Mouse (Mus musculus) embryonic facial prominence, embryonic 14.5 days (tissue): ENCODE data around the gene Gm21970. TPM values are rescaled to one million over a fixed set of nuclear protein-coding genes. Genes with fewer than 3 reads are reported as not detected.

Experiments used
- ATAC-seq: fragments of 200-750 bp; cut with Nextera tagmentation; 2 replicates; pipeline ENCODE4 v1.8.0; 2017; ENCODE audit warnings: low read depth, moderate number of reproducible peaks, moderate TSS enrichment
- DNase-seq: peaks from one replicate; pipeline ENCODE4 v3.0.0-alpha.2; 2015; ENCODE audit warnings: low spot score
- H3K27ac ChIP-seq: fragments of 300-500 bp; sonication (generic); replicated peaks from 2 replicates; pipeline ENCODE4 v1.5.1; 2014; ENCODE audit warnings: low read depth, mild to moderate bottlenecking, low read length, moderate library complexity
- H3K27me3 ChIP-seq: fragments of 300-500 bp; sonication (generic); replicated peaks from 2 replicates; pipeline ENCODE4 v1.6.1; 2014; ENCODE audit warnings: low read length; ENCODE audit not compliant: control insufficient read depth, insufficient read depth
- H3K36me3 ChIP-seq: fragments of 300-500 bp; sonication (generic); 2 replicates; pipeline ENCODE4 v1.6.1; 2014; ENCODE audit warnings: low read length, mixed read lengths; ENCODE audit not compliant: control insufficient read depth, insufficient read depth
- H3K4me1 ChIP-seq: fragments of 300-500 bp; sonication (generic); 2 replicates; pipeline ENCODE4 v1.6.1; 2014; ENCODE audit warnings: antibody characterized with exemption, low read length; ENCODE audit not compliant: control insufficient read depth, insufficient read depth
- H3K4me2 ChIP-seq: fragments of 300-500 bp; sonication (generic); 2 replicates; pipeline ENCODE4 v1.6.1; 2014; ENCODE audit warnings: low read depth, mild to moderate bottlenecking, low read length, moderate library complexity, mixed read lengths
- H3K4me3 ChIP-seq: fragments of 300-500 bp; sonication (generic); 2 replicates; pipeline ENCODE4 v1.5.1; 2014; ENCODE audit warnings: low read depth, mild to moderate bottlenecking, low read length
- H3K9ac ChIP-seq: fragments of 300-500 bp; sonication (generic); 2 replicates; pipeline ENCODE4 v1.6.1; 2014; ENCODE audit warnings: low read depth, mild to moderate bottlenecking, low read length, moderate library complexity, mixed read lengths
- H3K9me3 ChIP-seq: fragments of 300-500 bp; sonication (generic); 2 replicates; pipeline ENCODE4 v1.6.1; 2016; ENCODE audit warnings: low read length; ENCODE audit not compliant: control insufficient read depth
- WGBS: fragments of 180-500 bp; shearing (Covaris S2); extraction: QIAGEN DNeasy Blood & Tissue Kit; methylation state at CpG from one replicate; pipeline ENCODE4 v1.1.7; 2014; 5-methylcytosine and 5-hydroxymethylcytosine counted together
- polyA plus RNA-seq: library from polyadenylated mRNA; unstranded; fragments of >200 nt; fragmentation: Nextera tagmentation; extraction: Ambion mirVana; gene quantifications from 2 replicates; pipeline ENCODE4 v1.2.1, GENCODE M21; 2014

The Gm21970 gene
- polyA plus RNA-seq, 1 experiment from 2014 or later, result not detected

GRCm38 (mm10) chr16:91353638-91354037 is 37.9 kb upstream of the Gm21970 start:
- 61% methylated on average over 5 of the region's 5 CpGs for WGBS
- Histone ChIP-seq H3K9me3 (no peaks in the 10 kb centered on the region), H3K27ac (no peak overlapping the region), H3K27me3 (peaks cover 19% of the 10 kb centered on the region), H3K36me3 (no peaks in the 10 kb centered on the region), H3K4me1 (no peaks in the 10 kb centered on the region), H3K9ac (no peak overlapping the region), H3K4me2 (no peak overlapping the region), H3K4me3 (no peak overlapping the region)
- DNase-seq (no peak), ATAC-seq (no peak)

GRCm38 (mm10) chr16:91354599-91354998 is 36.9 kb upstream of the Gm21970 start:
- Histone ChIP-seq H3K4me1 (no peaks in the 10 kb centered on the region), H3K4me2 (no peak overlapping the region), H3K27ac (no peak overlapping the region), H3K27me3 (peaks cover 19% of the 10 kb centered on the region), H3K9ac (no peak overlapping the region), H3K9me3 (no peaks in the 10 kb centered on the region), H3K4me3 (no peak overlapping the region), H3K36me3 (no peaks in the 10 kb centered on the region)
- WGBS, result 70% methylated on average over 4 of the region's 4 CpGs
- DNase-seq (no peak), ATAC-seq (no peak)

GRCm38 (mm10) chr16:91355160-91355559 is 36.4 kb upstream of the Gm21970 start:
- Histone ChIP-seq H3K36me3 (no peaks in the 10 kb centered on the region), H3K27me3 (peaks cover 19% of the 10 kb centered on the region), H3K9ac (no peak overlapping the region), H3K4me2 (no peak overlapping the region), H3K4me1 (no peaks in the 10 kb centered on the region), H3K9me3 (no peaks in the 10 kb centered on the region), H3K27ac (no peak overlapping the region), H3K4me3 (no peak overlapping the region)
- WGBS, result 77% methylated on average over 12 of the region's 12 CpGs
- no peak for DNase-seq
- ATAC-seq, result no peak

- Histone ChIP-seq H3K27ac (no peak overlapping the region), H3K4me3 (no peak overlapping the region), H3K4me2 (no peak overlapping the region), H3K4me1 (peaks cover 3% of the 10 kb centered on the region; the same call in 1 of the 2 replicates), H3K27me3 (peaks cover 10% of the 10 kb centered on the region; the same call in 1 of the 2 replicates), H3K9ac (no peak overlapping the region), H3K9me3 (no peaks in the 10 kb centered on the region), H3K36me3 (no peaks in the 10 kb centered on the region)
- no peak for ATAC-seq
- WGBS, result 68% methylated on average over 10 of the region's 10 CpGs
- no peak for DNase-seq
Observed at GRCm38 (mm10) chr16:91356760-91357525, 34.6 kb upstream of the Gm21970 start.

GRCm38 (mm10) chr16:91357526-91357900 is 34.0 kb upstream of the Gm21970 start:
- Histone ChIP-seq H3K4me3 (no peak overlapping the region), H3K4me1 (peaks cover 7% of the 10 kb centered on the region), H3K9me3 (no peaks in the 10 kb centered on the region), H3K4me2 (no peak overlapping the region), H3K36me3 (no peaks in the 10 kb centered on the region), H3K9ac (no peak overlapping the region), H3K27me3 (peaks cover 10% of the 10 kb centered on the region; the same call in 1 of the 2 replicates), H3K27ac (no peak overlapping the region)
- ATAC-seq (no peak), DNase-seq (no peak)
- 43% methylated on average over 10 of the region's 10 CpGs for WGBS

GRCm38 (mm10) chr16:91358555-91358954 is 33.0 kb upstream of the Gm21970 start:
- WGBS, result 38% methylated on average over 8 of the region's 8 CpGs
- DNase-seq, result peak; percentile 83

GRCm38 (mm10) chr16:91359531-91359930 is 32.0 kb upstream of the Gm21970 start:
- WGBS, result 78% methylated on average over 13 of the region's 13 CpGs
- H3K9ac ChIP-seq, result no peak overlapping the region
- no peaks in the 10 kb centered on the region for H3K9me3 ChIP-seq
- H3K27me3 ChIP-seq, result peaks cover 7% of the 10 kb centered on the region; the same call in 1 of the 2 replicates
- no peak for ATAC-seq
- DNase-seq, result no peak
- no peak overlapping the region for H3K4me2 ChIP-seq
- no peak overlapping the region for H3K4me3 ChIP-seq
- H3K4me1 ChIP-seq, result peaks cover 18% of the 10 kb centered on the region
- no peaks in the 10 kb centered on the region for H3K36me3 ChIP-seq
- H3K27ac ChIP-seq, result no peak overlapping the region

More at GRCm38 (mm10) chr16:91358555-91358954, 33.0 kb upstream of the Gm21970 start:
- no peak overlapping the region for H3K27ac ChIP-seq
- no peak overlapping the region for H3K4me2 ChIP-seq
- no peaks in the 10 kb centered on the region for H3K36me3 ChIP-seq
- no peak for ATAC-seq
- no peaks in the 10 kb centered on the region for H3K9me3 ChIP-seq
- H3K9ac ChIP-seq, result no peak overlapping the region
- peaks cover 17% of the 10 kb centered on the region for H3K4me1 ChIP-seq
- H3K4me3 ChIP-seq, result no peak overlapping the region
- H3K27me3 ChIP-seq, result peaks cover 9% of the 10 kb centered on the region; the same call in 1 of the 2 replicates

- WGBS, result 53% methylated on average over 3 of the region's 3 CpGs
- Histone ChIP-seq H3K9ac (no peak overlapping the region), H3K27me3 (peaks cover 4% of the 10 kb centered on the region; the same call in 1 of the 2 replicates), H3K4me1 (peaks cover 18% of the 10 kb centered on the region), H3K9me3 (no peaks in the 10 kb centered on the region), H3K36me3 (no peaks in the 10 kb centered on the region), H3K4me3 (no peak overlapping the region), H3K27ac (no peak overlapping the region), H3K4me2 (no peak overlapping the region)
- ATAC-seq, result no peak
- DNase-seq, result no peak
Observed at GRCm38 (mm10) chr16:91360162-91360561, 31.4 kb upstream of the Gm21970 start.

GRCm38 (mm10) chr16:91362006-91362405 is 29.5 kb upstream of the Gm21970 start:
- DNase-seq (no peak), ATAC-seq (no peak)
- no peak overlapping the region for H3K4me2 ChIP-seq
- no peaks in the 10 kb centered on the region for H3K27me3 ChIP-seq
- H3K36me3 ChIP-seq, result no peaks in the 10 kb centered on the region
- peaks cover 18% of the 10 kb centered on the region for H3K4me1 ChIP-seq
- 38% methylated on average over 2 of the region's 2 CpGs for WGBS
- H3K4me3 ChIP-seq, result no peak overlapping the region
- no peaks in the 10 kb centered on the region for H3K9me3 ChIP-seq
- no peak overlapping the region for H3K9ac ChIP-seq
- peak overlapping the region; percentile 39; the same call in 1 of the 2 replicates for H3K27ac ChIP-seq
